Mouse (Mus musculus) megakaryocyte, adult 5-6 weeks (primary cell): ENCODE results near the gene Supt5. TPM values are rescaled to one million over a fixed set of nuclear protein-coding genes. Genes with fewer than 3 reads are reported as not detected.

Experiments used
- ATAC-seq: 2 replicates; pipeline ENCODE4 v1.8.0; 2016; ENCODE audit warnings: mild to moderate bottlenecking, inconsistent platforms; ENCODE audit not compliant: poor library complexity, severe bottlenecking
- total RNA-seq, 2 experiments: library from RNA; stranded (forward) in 1 of 2; stranded (reverse) in 1 of 2; fragments of 153-499, 151-499 nt in 1 of 2; fragments of 221-1000, 200-1000 nt in 1 of 2; gene quantifications; 2 replicates each; pipeline versions ENCODE4 v1.2.3 to v1.2.4; 2015 to 2017

The Supt5 gene
- total RNA-seq, 2 experiments from 2014 or later, result 47.1 to 61.2 TPM

- peak; percentile 24 for ATAC-seq
Observed at GRCm38 (mm10) chr7:28375176-28375921, 36.8 kb upstream of the Supt5 start.

GRCm38 (mm10) chr7:28374647-28375046 lies 36.1 kb upstream of the Supt5 start:
- no peak for ATAC-seq

GRCm38 (mm10) chr7:28373891-28374495 lies 35.4 kb upstream of the Supt5 start:
- ATAC-seq, result no peak

- ATAC-seq, result peak; percentile 6
Observed at GRCm38 (mm10) chr7:28373131-28373581, 34.6 kb upstream of the Supt5 start.

DNA sequence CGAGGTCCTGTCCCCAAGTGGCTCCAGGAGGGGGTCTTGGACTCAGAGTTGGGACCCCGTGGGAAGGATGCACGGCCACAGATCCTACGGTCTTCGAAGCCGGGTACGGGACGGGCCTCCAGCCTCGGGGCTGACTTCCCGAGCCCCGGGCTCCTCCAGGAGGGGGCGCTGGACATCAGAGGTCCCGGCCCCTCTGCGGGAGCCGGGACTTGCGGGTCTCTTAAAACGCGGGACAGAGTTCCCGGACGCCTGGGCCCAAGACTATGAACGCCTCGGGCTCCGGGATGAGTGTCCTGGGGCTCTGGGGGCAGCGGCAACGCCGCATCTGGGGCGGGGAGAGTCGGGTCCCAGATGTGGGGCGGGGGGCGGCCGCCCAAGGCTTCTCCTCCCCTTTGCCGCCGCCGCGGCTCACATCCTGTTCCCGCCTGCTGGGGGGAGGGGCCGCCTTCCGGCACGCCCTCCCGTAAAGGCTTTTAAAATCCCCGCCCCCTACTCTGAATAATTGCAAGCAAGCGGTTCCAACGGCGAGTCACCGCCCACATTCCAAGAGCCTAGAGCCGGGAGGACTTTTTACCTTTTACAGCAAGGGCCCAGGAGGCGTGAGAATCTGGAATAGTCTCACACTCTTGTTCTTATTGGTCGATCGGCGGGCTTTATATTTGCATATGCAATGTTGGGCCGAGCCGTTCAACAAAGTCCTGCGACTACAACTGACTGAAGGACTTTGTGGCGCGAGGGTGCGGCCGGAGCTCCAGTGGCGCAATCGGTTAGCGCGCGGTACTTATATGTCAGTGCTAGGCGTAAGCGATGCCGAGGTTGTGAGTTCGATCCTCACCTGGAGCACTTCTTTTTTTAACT lies 33.9 kb upstream of the Supt5 start, which contains the start of gene Plekhg2:
Plekhg2 (minus strand) TSS at position 349 of the 858 bp plus-strand sequence.
- ATAC-seq, result peak; percentile 60

- no peak for ATAC-seq
Observed at GRCm38 (mm10) chr7:28371514-28371989, 33.0 kb upstream of the Supt5 start.

DNA sequence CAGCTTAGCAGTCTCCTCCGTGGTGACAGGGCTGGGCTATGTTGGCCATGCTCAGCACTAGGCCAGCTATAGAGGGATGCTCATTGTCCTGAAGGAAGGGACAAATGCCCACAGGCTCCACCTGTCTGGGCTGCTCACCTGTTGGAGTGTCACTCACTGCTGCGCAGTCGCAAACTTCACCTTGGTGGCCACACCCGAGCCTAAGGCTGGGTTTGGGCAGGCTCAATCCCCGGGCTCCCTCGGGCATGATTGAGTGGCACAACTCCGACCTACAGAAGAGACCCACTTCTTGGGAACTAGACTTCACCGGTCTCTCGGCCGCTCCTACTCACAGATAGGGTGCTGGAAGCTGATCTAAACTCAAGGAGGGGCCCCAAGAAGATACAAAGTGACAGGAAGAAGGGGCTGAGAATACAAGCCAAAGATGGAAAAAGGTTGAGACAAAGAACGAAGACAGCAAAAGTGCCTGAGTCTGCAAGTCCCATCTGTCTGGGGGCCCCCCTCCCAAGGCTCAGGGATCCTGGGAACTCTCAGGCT lies 32.5 kb upstream of the Supt5 start:
- no peak for ATAC-seq

- no peak for ATAC-seq
Observed at GRCm38 (mm10) chr7:28370051-28370450, 31.5 kb upstream of the Supt5 start.

DNA sequence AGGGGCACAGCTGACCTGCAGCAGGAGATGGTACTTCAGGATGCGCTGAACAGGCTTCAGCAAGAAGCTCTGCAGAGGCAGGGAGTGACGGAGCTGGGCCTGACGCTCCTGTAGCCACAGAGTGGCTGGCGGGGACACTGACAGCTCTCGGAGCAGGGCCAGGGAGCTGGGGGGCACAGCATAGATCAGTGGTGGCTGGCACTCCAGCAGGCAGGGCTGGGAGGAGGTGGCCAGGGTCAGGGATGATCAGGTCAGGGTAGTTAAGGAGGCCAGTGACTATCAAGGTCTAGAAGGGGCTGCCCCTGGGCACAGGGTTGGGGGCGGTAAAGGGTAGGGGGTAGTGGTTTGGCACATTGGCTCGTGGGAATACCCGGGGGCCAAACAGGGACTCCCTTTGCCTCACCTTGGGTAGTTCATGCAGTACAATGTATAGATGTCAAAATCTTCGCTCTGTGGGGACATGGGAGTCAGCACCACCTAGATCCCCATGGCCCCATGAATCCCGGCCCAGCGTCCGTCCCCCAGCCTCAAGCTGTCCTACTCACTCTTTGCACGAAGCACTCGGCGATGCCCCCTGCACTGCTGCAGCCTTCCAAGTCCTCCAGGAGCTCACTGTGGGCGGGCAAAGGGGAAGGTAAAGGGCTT lies 29.9 kb upstream of the Supt5 start:
- ATAC-seq, result no peak

DNA sequence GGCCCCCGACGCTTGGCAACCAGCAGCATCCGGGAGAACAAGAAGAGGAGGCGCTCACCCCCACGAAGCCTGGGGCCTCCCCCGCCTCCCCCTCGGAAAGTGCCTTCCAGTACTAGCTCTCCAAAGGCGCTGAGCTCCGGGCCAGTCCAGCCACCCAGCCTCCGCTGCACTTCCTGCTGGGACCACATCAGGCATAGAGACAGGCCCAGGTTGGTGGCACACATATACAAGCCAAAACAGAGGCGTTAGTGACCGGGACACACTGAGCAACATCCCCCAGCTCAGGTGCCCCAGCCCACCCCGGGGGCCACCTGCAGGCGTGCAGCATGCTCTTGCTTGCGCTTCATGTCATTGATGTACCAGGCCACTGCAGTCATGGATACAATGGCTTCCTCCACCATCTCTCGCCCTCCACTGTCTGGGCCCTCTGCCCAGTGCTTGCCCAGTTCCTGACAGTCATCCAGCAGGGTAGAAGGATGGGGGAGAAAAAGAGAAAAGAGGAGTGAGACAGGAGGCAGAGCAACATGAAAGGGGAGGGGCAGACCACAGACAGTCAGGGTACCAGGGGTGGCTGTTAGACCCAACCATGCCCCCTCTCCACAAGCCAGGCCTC lies 29.2 kb upstream of the Supt5 start:
- ATAC-seq, result no peak

- no peak for ATAC-seq
Observed at GRCm38 (mm10) chr7:28362441-28363060, 24.0 kb upstream of the Supt5 start.

- ATAC-seq, result no peak
Observed at GRCm38 (mm10) chr7:28361647-28362341, 23.2 kb upstream of the Supt5 start.

DNA sequence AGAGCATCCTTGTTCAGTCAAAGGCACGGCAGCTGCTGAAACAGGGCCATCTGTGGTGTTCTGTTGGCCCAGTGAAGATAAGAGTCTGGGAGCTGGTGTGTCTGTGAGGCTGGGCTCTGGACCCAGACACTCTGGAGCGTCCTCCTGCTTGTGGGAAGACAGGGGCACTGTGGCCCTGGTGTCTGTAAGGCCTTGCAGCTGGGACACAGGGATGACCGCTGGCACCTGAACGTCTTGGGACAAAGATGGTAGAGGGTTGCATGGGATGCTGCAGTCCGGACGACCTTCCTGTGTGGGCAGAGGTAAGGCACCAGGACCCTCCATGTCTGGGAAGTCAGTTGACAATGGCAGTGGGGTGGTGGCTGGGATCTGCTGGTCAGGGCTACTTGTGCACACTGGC lies 21.7 kb upstream of the Supt5 start:
- no peak for ATAC-seq

DNA sequence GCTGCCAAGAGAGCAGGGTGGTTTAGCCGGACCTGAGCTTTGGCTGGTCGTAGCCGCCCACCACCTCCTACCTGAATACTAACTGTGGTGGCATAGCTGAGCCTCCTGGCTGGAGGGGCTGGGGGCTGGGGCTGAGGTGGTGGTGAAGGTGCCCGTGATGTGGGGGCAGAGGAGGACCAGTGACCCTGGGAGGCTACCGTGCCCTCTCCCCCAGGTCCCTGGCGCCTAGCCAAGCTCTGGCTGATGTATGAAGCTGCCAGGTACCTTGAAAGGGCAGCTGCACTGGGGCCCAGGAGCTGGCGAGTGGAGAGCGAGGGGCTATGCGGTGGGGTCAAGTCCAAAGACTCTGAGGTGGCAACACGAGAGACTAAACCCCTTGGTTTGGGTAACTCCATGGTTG lies 21.3 kb upstream of the Supt5 start:
- ATAC-seq, result no peak

- no peak for ATAC-seq
Observed at GRCm38 (mm10) chr7:28358431-28358830, 19.9 kb upstream of the Supt5 start.

GRCm38 (mm10) chr7:28357984-28358383 lies 19.4 kb upstream of the Supt5 start:
- ATAC-seq, result no peak

- ATAC-seq, result no peak
Observed at GRCm38 (mm10) chr7:28356981-28357380, 18.4 kb upstream of the Supt5 start.

GRCm38 (mm10) chr7:28355221-28355620 lies 16.7 kb upstream of the Supt5 start:
- no peak for ATAC-seq

- ATAC-seq, result no peak
Observed at GRCm38 (mm10) chr7:28354596-28354995, 16.1 kb upstream of the Supt5 start.
